Mouse (Mus musculus) urinary bladder, postnatal 25 days (tissue): ENCODE measurements at regions not wholly inside any gene's neighbourhood (a gene's known extent, or its start where the extent isn't known, plus 50 kb on each side); places are given as distances from the start of the nearest gene placed in this dataset.

ENCODE experiments used
- DNase-seq: peaks from one replicate; pipeline ENCODE4 v3.0.0; 2022; ENCODE audit warnings: low spot score

- peak; percentile 76 for DNase-seq
Observed at GRCm38 (mm10) chr8:93591608-93592301, 56.1 kb upstream of the Ces5a start.

- no peak for DNase-seq
Observed at GRCm38 (mm10) chr8:93592302-93592651, 56.6 kb upstream of the Ces5a start.

GRCm38 (mm10) chr8:93598613-93599121 lies 63.0 kb upstream of the Ces5a start:
- DNase-seq, result no peak

- DNase-seq, result no peak
Observed at GRCm38 (mm10) chr8:93599306-93599705, 63.7 kb upstream of the Ces5a start.

- DNase-seq, result no peak
Observed at GRCm38 (mm10) chr8:93599776-93600175, 64.1 kb upstream of the Ces5a start.

- DNase-seq, result peak; percentile 2
Observed at GRCm38 (mm10) chr8:93626807-93627526, 91.3 kb upstream of the Ces5a start.

GRCm38 (mm10) chr8:93627626-93628025 lies 92.0 kb upstream of the Ces5a start:
- no peak for DNase-seq

GRCm38 (mm10) chr8:93632896-93633295 lies 97.3 kb upstream of the Ces5a start:
- no peak for DNase-seq

GRCm38 (mm10) chr8:93642770-93643169 lies 107.1 kb upstream of the Ces5a start:
- DNase-seq, result no peak

- no peak for DNase-seq
Observed at GRCm38 (mm10) chr8:93643471-93644215, 108.0 kb upstream of the Ces5a start.

GRCm38 (mm10) chr8:93653421-93653820 lies 117.8 kb upstream of the Ces5a start:
- DNase-seq, result no peak

GRCm38 (mm10) chr8:93653913-93654705 lies 118.5 kb upstream of the Ces5a start:
- DNase-seq, result no peak

- no peak for DNase-seq
Observed at GRCm38 (mm10) chr8:93655752-93656151, 120.1 kb upstream of the Ces5a start.

GRCm38 (mm10) chr8:93661739-93662138 lies 126.1 kb upstream of the Ces5a start:
- peak; percentile 70 for DNase-seq

- DNase-seq, result no peak
Observed at GRCm38 (mm10) chr8:93662219-93662618, 126.6 kb upstream of the Ces5a start.

GRCm38 (mm10) chr8:93663851-93664250 lies 128.2 kb upstream of the Ces5a start:
- no peak for DNase-seq

- DNase-seq, result no peak
Observed at GRCm38 (mm10) chr8:93668306-93668705, 132.7 kb upstream of the Ces5a start.

- DNase-seq, result no peak
Observed at GRCm38 (mm10) chr8:93674721-93675120, 135.0 kb upstream of the Gnao1 start.

GRCm38 (mm10) chr8:93683773-93684391 lies 125.9 kb upstream of the Gnao1 start:
- no peak for DNase-seq

GRCm38 (mm10) chr8:93684392-93684791 lies 125.4 kb upstream of the Gnao1 start:
- DNase-seq, result no peak

GRCm38 (mm10) chr8:93688845-93689244 lies 120.9 kb upstream of the Gnao1 start:
- DNase-seq, result no peak
